Mouse (Mus musculus) brown adipose tissue, adult 24 weeks (tissue): ENCODE measurements at regions not wholly inside any gene's neighbourhood (a gene's known extent, or its start where the extent isn't known, plus 50 kb on each side); places are given as distances from the start of the nearest gene placed in this dataset.

Experiments
- H3K27ac ChIP-seq: fragments of 200-500 bp; replicated peaks from 2 replicates; pipeline ENCODE4 v1.5.1; 2012; ENCODE audit warnings: low read depth, mild to moderate bottlenecking, low read length
- H3K4me1 ChIP-seq: fragments of 200-500 bp; 2 replicates; pipeline ENCODE4 v1.6.1; 2012; ENCODE audit warnings: low read length, mixed read lengths; ENCODE audit not compliant: control insufficient read depth, insufficient read depth, insufficient read length
- H3K4me3 ChIP-seq: fragments of 200-500 bp; 2 replicates; pipeline ENCODE4 v1.5.1; 2012; ENCODE audit warnings: low read depth, mild to moderate bottlenecking, low read length, moderate library complexity; ENCODE audit not compliant: insufficient read depth

- H3K4me3 ChIP-seq = no peak overlapping the region
- no peaks in the 10 kb centered on the region for H3K4me1 ChIP-seq
- H3K27ac ChIP-seq = no peak overlapping the region
These were observed 267.3 kb downstream of the Adra2a start for GRCm38 (mm10) chr19:54311289-54311688.

GRCm38 (mm10) chr19:54311723-54312122 is 267.8 kb downstream of the Adra2a start:
- H3K4me3 ChIP-seq = no peak overlapping the region
- H3K4me1 ChIP-seq = no peaks in the 10 kb centered on the region
- no peak overlapping the region for H3K27ac ChIP-seq

GRCm38 (mm10) chr19:54323276-54323675 is 279.3 kb downstream of the Adra2a start:
- no peak overlapping the region for H3K4me3 ChIP-seq
- H3K4me1 ChIP-seq = no peaks in the 10 kb centered on the region
- no peak overlapping the region for H3K27ac ChIP-seq

- Histone ChIP-seq H3K4me3 (no peak overlapping the region), H3K4me1 (no peaks in the 10 kb centered on the region), H3K27ac (no peak overlapping the region)
These were observed 281.0 kb downstream of the Adra2a start for GRCm38 (mm10) chr19:54324991-54325390.

GRCm38 (mm10) chr19:54332140-54332539 is 288.2 kb downstream of the Adra2a start:
- H3K4me1 ChIP-seq = no peaks in the 10 kb centered on the region
- H3K4me3 ChIP-seq = no peak overlapping the region
- no peak overlapping the region for H3K27ac ChIP-seq

GRCm38 (mm10) chr19:54340778-54341291 is 296.9 kb downstream of the Adra2a start:
- no peak overlapping the region for H3K27ac ChIP-seq
- H3K4me3 ChIP-seq = no peak overlapping the region
- no peaks in the 10 kb centered on the region for H3K4me1 ChIP-seq

- no peaks in the 10 kb centered on the region for H3K4me1 ChIP-seq
- H3K4me3 ChIP-seq = no peak overlapping the region
- H3K27ac ChIP-seq = no peak overlapping the region
These were observed 315.8 kb downstream of the Adra2a start for GRCm38 (mm10) chr19:54359731-54360130.

GRCm38 (mm10) chr19:54360660-54361059 is 316.7 kb downstream of the Adra2a start:
- H3K4me3 ChIP-seq = no peak overlapping the region
- no peaks in the 10 kb centered on the region for H3K4me1 ChIP-seq

GRCm38 (mm10) chr19:54385101-54385500 is 341.1 kb downstream of the Adra2a start:
- H3K27ac ChIP-seq = no peak overlapping the region
- H3K4me3 ChIP-seq = no peak overlapping the region
- no peaks in the 10 kb centered on the region for H3K4me1 ChIP-seq

More at GRCm38 (mm10) chr19:54360660-54361059, 316.7 kb downstream of the Adra2a start:
- H3K27ac ChIP-seq = no peak overlapping the region

- no peaks in the 10 kb centered on the region for H3K4me1 ChIP-seq
- no peak overlapping the region for H3K4me3 ChIP-seq
- H3K27ac ChIP-seq = no peak overlapping the region
These were observed 347.5 kb downstream of the Adra2a start for GRCm38 (mm10) chr19:54391406-54391805.

GRCm38 (mm10) chr19:54399651-54400050 is 355.7 kb downstream of the Adra2a start:
- H3K4me3 ChIP-seq = no peak overlapping the region
- H3K27ac ChIP-seq = no peak overlapping the region
- no peaks in the 10 kb centered on the region for H3K4me1 ChIP-seq

- Histone ChIP-seq H3K4me1 (no peaks in the 10 kb centered on the region), H3K27ac (no peak overlapping the region), H3K4me3 (no peak overlapping the region)
These were observed 364.0 kb downstream of the Adra2a start for GRCm38 (mm10) chr19:54407904-54408303.

GRCm38 (mm10) chr19:54429062-54429461 is 385.1 kb downstream of the Adra2a start:
- Histone ChIP-seq H3K4me1 (no peaks in the 10 kb centered on the region), H3K27ac (no peak overlapping the region), H3K4me3 (no peak overlapping the region)

- Histone ChIP-seq H3K4me1 (no peaks in the 10 kb centered on the region), H3K27ac (no peak overlapping the region)
These were observed 396.8 kb downstream of the Adra2a start for GRCm38 (mm10) chr19:54440713-54441112.

GRCm38 (mm10) chr19:54460426-54461170 is 416.6 kb downstream of the Adra2a start:
- H3K27ac ChIP-seq = no peak overlapping the region
- H3K4me3 ChIP-seq = no peak overlapping the region
- no peaks in the 10 kb centered on the region for H3K4me1 ChIP-seq

More at GRCm38 (mm10) chr19:54440713-54441112, 396.8 kb downstream of the Adra2a start:
- H3K4me3 ChIP-seq = no peak overlapping the region

GRCm38 (mm10) chr19:54462480-54462879 is 418.5 kb downstream of the Adra2a start:
- no peaks in the 10 kb centered on the region for H3K4me1 ChIP-seq
- H3K4me3 ChIP-seq = no peak overlapping the region
- no peak overlapping the region for H3K27ac ChIP-seq
